Mouse (Mus musculus) MEL (cell line): ENCODE data around the gene Cdh23.

ENCODE experiments used
- CTCF ChIP-seq, 3 experiments: IDR thresholded peaks in 2 of 3; conservative IDR thresholded peaks in 1 of 3; 2 replicates each; pipeline ENCODE4 v1.5.1; 2011 to 2012; ENCODE audit warnings: low read length in 3 of 3, low read depth in 2 of 3, mild to moderate bottlenecking in 2 of 3, improper control_type of control experiment in 1 of 3, inconsistent platforms in 1 of 3, mixed read lengths in 1 of 3, moderate library complexity in 1 of 3; ENCODE audit not compliant: control insufficient read depth in 1 of 3, insufficient read depth in 1 of 3, poor library complexity in 1 of 3, severe bottlenecking in 1 of 3
- E2F4 ChIP-seq: IDR thresholded peaks from 2 replicates; pipeline ENCODE4 v1.6.1; 2011; ENCODE audit warnings: low read depth, low read length, improper control_type of control experiment, borderline replicate concordance
- ELF1 ChIP-seq: IDR thresholded peaks from 2 replicates; pipeline ENCODE4 v1.6.1; 2014; ENCODE audit warnings: low read depth, mild to moderate bottlenecking, inconsistent platforms, low read length, improper control_type of control experiment, moderate library complexity
- GATA1 ChIP-seq: IDR thresholded peaks from 2 replicates; pipeline ENCODE4 v1.6.1; 2011; ENCODE audit warnings: low read depth, low read length, improper control_type of control experiment
- JUND ChIP-seq: IDR thresholded peaks from 2 replicates; pipeline ENCODE4 v1.6.1; 2011; ENCODE audit warnings: low read depth, mild to moderate bottlenecking, improper control_type of control experiment, low read length
- KAT2A ChIP-seq: conservative IDR thresholded peaks from 2 replicates; pipeline ENCODE4 v1.6.1; 2012; ENCODE audit warnings: low read depth, low read length, improper control_type of control experiment, inconsistent platforms
- MAX ChIP-seq: IDR thresholded peaks from 2 replicates; pipeline ENCODE4 v1.6.1; 2011; ENCODE audit warnings: low read length, improper control_type of control experiment
- NELFE ChIP-seq: IDR thresholded peaks from 2 replicates; pipeline ENCODE4 v1.6.1; 2011; ENCODE audit warnings: low read depth, low read length, improper control_type of control experiment
- NRF1 ChIP-seq: IDR thresholded peaks from 2 replicates; pipeline ENCODE4 v1.6.1; 2014; ENCODE audit warnings: low read depth, mild to moderate bottlenecking, inconsistent platforms, low read length, improper control_type of control experiment, moderate library complexity; ENCODE audit not compliant: poor library complexity, insufficient read depth, severe bottlenecking
- POLR2A ChIP-seq, 2 experiments: IDR thresholded peaks; 2 replicates each; pipeline ENCODE4 v1.6.1; 2011 to 2012; ENCODE audit warnings: low read length in 2 of 2, mild to moderate bottlenecking in 2 of 2, control low read depth in 1 of 2, improper control_type of control experiment in 1 of 2, low read depth in 1 of 2, moderate library complexity in 1 of 2; ENCODE audit not compliant: control insufficient read depth in 1 of 2, insufficient read depth in 1 of 2, poor library complexity in 1 of 2
- RCOR1 ChIP-seq: IDR thresholded peaks from 2 replicates; pipeline ENCODE4 v1.6.1; 2012; ENCODE audit warnings: low read depth, mild to moderate bottlenecking, inconsistent platforms, low read length, improper control_type of control experiment

GRCm38 (mm10) chr10:60341528-60341927 lies 354.8 kb downstream of the Cdh23 start:
- no peak for TF ChIP-seq NELFE
- no peak for TF ChIP-seq GATA1
- no peak for TF ChIP-seq JUND
- TF ChIP-seq CTCF (IDR thresholded peaks at IDR 0.05 in 2 of 3, conservative IDR thresholded peaks at IDR 0.05 in 1 of 3; ENCODE audit: control insufficient read depth in 1 of 3, insufficient read depth in 1 of 3, low read depth in 2 of 3, low read length in 3 of 3, poor library complexity in 1 of 3, severe bottlenecking in 1 of 3): no peak
- no peak for TF ChIP-seq RCOR1
- no peak for TF ChIP-seq POLR2A (IDR thresholded peaks at IDR 0.05; ENCODE audit: control insufficient read depth in 1 of 2, insufficient read depth in 1 of 2, low read depth in 1 of 2, low read length in 2 of 2, poor library complexity in 1 of 2)
- no peak for TF ChIP-seq NRF1
- no peak for TF ChIP-seq KAT2A
- TF ChIP-seq MAX: no peak
- TF ChIP-seq ELF1: no peak
- no peak for TF ChIP-seq E2F4
